17 mouse cellular contexts compared by ENCODE assay signal in the genomic region with DNA sequence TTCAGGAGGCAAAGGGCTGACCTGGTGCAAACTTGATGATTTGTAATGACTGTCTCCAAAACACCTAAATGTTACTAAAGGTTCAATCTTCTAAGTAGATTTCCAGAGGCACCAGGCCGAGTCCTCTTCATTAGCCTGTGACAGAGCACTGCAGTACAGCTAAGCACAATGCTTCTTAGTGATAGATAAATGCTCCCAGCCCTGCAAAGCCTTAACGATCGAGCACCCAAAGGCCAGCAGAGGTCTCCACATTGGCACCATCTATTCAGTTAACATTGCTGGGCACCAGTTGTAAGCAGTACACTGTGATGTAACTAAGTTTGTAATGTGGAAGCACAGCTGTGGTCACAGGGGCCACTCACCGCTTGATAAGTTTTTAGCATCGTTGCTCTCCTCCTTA. TPM values are rescaled to one million over a fixed set of nuclear protein-coding genes. Genes with fewer than 3 reads are reported as not detected.
DNase-seq lines count a peak whose midpoint lies in the region; ATAC-seq and TF ChIP-seq lines count a peak whose summit lies in the region.
"Had no signal": no experiment of that assay in that cellular context is flagged by ENCODE, and none has a peak within 500 bp of the region (broad histone marks: within the 10 kb centered on the region; RNA-seq: fewer than 3 reads in every experiment).

No protein-coding gene starts in this region.

- no peak for TF ChIP-seq CTCF in small intestine, adult 2 months (IDR thresholded peaks at IDR 0.05; ENCODE audit: extremely low read depth, insufficient read length, insufficient replicate concordance, low read depth, low read length)

- no peak for ATAC-seq in kidney, embryonic 15.5 days (replicated peaks; ENCODE audit: low FRiP score)
- ATAC-seq in kidney, embryonic 14.5 days (ENCODE audit: low FRiP score, low TSS enrichment), result no peak
- no peak for ATAC-seq in midbrain, embryonic 11.5 days (ENCODE audit: low FRiP score)
- ATAC-seq: forebrain, embryonic 14.5 days had no signal

- H3K36me3 ChIP-seq in kidney, embryonic 15.5 days, result peaks cover 16% of the 10 kb centered on the region
- H3K36me3 ChIP-seq in kidney, embryonic 14.5 days (ENCODE audit: control insufficient read depth, insufficient read depth, low read length), result no peaks in the 10 kb centered on the region; the same call in 1 of the 2 replicates
- no peaks in the 10 kb centered on the region for H3K36me3 ChIP-seq in midbrain, embryonic 11.5 days (ENCODE audit: control insufficient read depth, insufficient read depth, low read length)
- H3K36me3 ChIP-seq in midbrain, embryonic 10.5 days, result peaks cover 11% of the 10 kb centered on the region
- H3K36me3 ChIP-seq in small intestine, adult 2 months (ENCODE audit: control insufficient read depth, insufficient read depth, low read length), result peaks cover 4% of the 10 kb centered on the region
- H3K36me3 ChIP-seq: liver, embryonic 15.5 days had no signal

- H3K27me3 ChIP-seq in kidney, embryonic 15.5 days, result no peaks in the 10 kb centered on the region
- H3K27me3 ChIP-seq in kidney, embryonic 14.5 days (ENCODE audit: control insufficient read depth, insufficient read depth, low read length), result no peaks in the 10 kb centered on the region
- H3K27me3 ChIP-seq in midbrain, embryonic 11.5 days (ENCODE audit: control insufficient read depth, insufficient read depth, low read length), result no peaks in the 10 kb centered on the region
- H3K27me3 ChIP-seq in midbrain, embryonic 10.5 days (ENCODE audit: low read depth, poor library complexity, severe bottlenecking), result no peaks in the 10 kb centered on the region
- no peaks in the 10 kb centered on the region for H3K27me3 ChIP-seq in small intestine, adult 2 months (ENCODE audit: control insufficient read depth, insufficient read depth, low read length)
- H3K27me3 ChIP-seq: liver, embryonic 15.5 days; neural tube, embryonic 15.5 days had no signal

- no peak overlapping the region for H3K4me2 ChIP-seq in kidney, embryonic 15.5 days
- no peak overlapping the region for H3K4me2 ChIP-seq in kidney, embryonic 14.5 days (replicated peaks; ENCODE audit: low read depth, low read length)
- no peak overlapping the region for H3K4me2 ChIP-seq in midbrain, embryonic 11.5 days
- H3K4me2 ChIP-seq: liver, embryonic 15.5 days; neural tube, embryonic 15.5 days had no signal

- H3K27ac ChIP-seq in kidney, embryonic 15.5 days, result peak overlapping the region; percentile 64
- no peak overlapping the region for H3K27ac ChIP-seq in kidney, embryonic 14.5 days (ENCODE audit: low read depth, low read length)
- no peak overlapping the region for H3K27ac ChIP-seq in midbrain, embryonic 11.5 days (ENCODE audit: low read depth, low read length)
- H3K27ac ChIP-seq in midbrain, embryonic 10.5 days (replicated peaks), result no peak overlapping the region
- H3K27ac ChIP-seq in small intestine, adult 2 months (ENCODE audit: insufficient read depth, low read depth, low read length), result peak overlapping the region; percentile 14; the same call in 1 of the 2 replicates
- H3K27ac ChIP-seq: limb, embryonic 10.5 days; liver, embryonic 15.5 days; neural tube, embryonic 15.5 days had no signal

- no peak overlapping the region for H3K4me3 ChIP-seq in kidney, embryonic 15.5 days (replicated peaks)
- no peak overlapping the region for H3K4me3 ChIP-seq in kidney, embryonic 14.5 days (ENCODE audit: low read length)
- no peak overlapping the region for H3K4me3 ChIP-seq in midbrain, embryonic 11.5 days (ENCODE audit: low read depth, low read length)
- no peak overlapping the region for H3K4me3 ChIP-seq in midbrain, embryonic 10.5 days
- no peak overlapping the region for H3K4me3 ChIP-seq in small intestine, adult 2 months (ENCODE audit: low read depth, low read length)
- H3K4me3 ChIP-seq: limb, embryonic 10.5 days; liver, embryonic 15.5 days; neural tube, embryonic 15.5 days had no signal

- DNase-seq in heart, adult 11 months, result peak; percentile 88
- DNase-seq in heart, postnatal 10 days, result no peak
- DNase-seq in midbrain, embryonic 11.5 days (ENCODE audit: low spot score, missing footprints), result peak; percentile 54
- no peak for DNase-seq in midbrain, embryonic 10.5 days (ENCODE audit: low spot score)
- no peak for DNase-seq in urinary bladder, postnatal 25 days (ENCODE audit: low spot score)
- DNase-seq: cerebellum, adult 11 months; retina, postnatal 1 day had no signal

- no peaks in the 10 kb centered on the region; the same call in 1 of the 2 replicates for H3K9me3 ChIP-seq in kidney, embryonic 15.5 days (replicated peaks)
- H3K9me3 ChIP-seq in kidney, embryonic 14.5 days (ENCODE audit: control insufficient read depth, low read length), result no peaks in the 10 kb centered on the region; the same call in 1 of the 2 replicates
- H3K9me3 ChIP-seq in midbrain, embryonic 11.5 days (ENCODE audit: control insufficient read depth, low read length), result no peaks in the 10 kb centered on the region
- no peaks in the 10 kb centered on the region for H3K9me3 ChIP-seq in midbrain, embryonic 10.5 days (replicated peaks)
- H3K9me3 ChIP-seq: limb, embryonic 10.5 days; liver, embryonic 15.5 days; neural tube, embryonic 15.5 days had no signal

- 77% methylated on average over 5 of the region's 5 CpGs for WGBS in kidney, embryonic 15.5 days
- WGBS in kidney, embryonic 14.5 days, result 73% methylated on average over 5 of the region's 5 CpGs
- 88% methylated on average over 5 of the region's 5 CpGs for WGBS in midbrain, embryonic 11.5 days
- WGBS in midbrain, embryonic 10.5 days, result 85% methylated on average over 5 of the region's 5 CpGs
- WGBS in small intestine, adult 2 months, result 55% methylated on average over 5 of the region's 5 CpGs

- TF ChIP-seq POLR2A in small intestine, adult 2 months (IDR thresholded peaks at IDR 0.05; ENCODE audit: low read depth, low read length), result no peak

- H3K4me1 ChIP-seq in kidney, embryonic 15.5 days, result peaks cover 23% of the 10 kb centered on the region
- H3K4me1 ChIP-seq in kidney, embryonic 14.5 days (ENCODE audit: control insufficient read depth, insufficient read depth, low read length), result peaks cover 13% of the 10 kb centered on the region; the same call in 1 of the 2 replicates
- H3K4me1 ChIP-seq in midbrain, embryonic 11.5 days (ENCODE audit: control insufficient read depth, insufficient read depth, low read length), result no peaks in the 10 kb centered on the region
- peaks cover 10% of the 10 kb centered on the region for H3K4me1 ChIP-seq in midbrain, embryonic 10.5 days
- peaks cover 4% of the 10 kb centered on the region; the same call in 1 of the 2 replicates for H3K4me1 ChIP-seq in small intestine, adult 2 months (ENCODE audit: control insufficient read depth, insufficient read depth, insufficient read length, low read length)
- H3K4me1 ChIP-seq: liver, embryonic 15.5 days; neural tube, embryonic 15.5 days had no signal

- no peak overlapping the region for H3K9ac ChIP-seq in kidney, embryonic 15.5 days
- no peak overlapping the region for H3K9ac ChIP-seq in kidney, embryonic 14.5 days (ENCODE audit: low read depth, low read length)
- no peak overlapping the region for H3K9ac ChIP-seq in midbrain, embryonic 11.5 days (ENCODE audit: low read length)
- H3K9ac ChIP-seq: liver, embryonic 15.5 days; neural tube, embryonic 15.5 days had no signal

- intact Hi-C loops in heart, postnatal 10 days (cut with DNase I), result no loop called here

RNA-seq across cellular contexts. Expression of gene Eif4e3, which starts 22.2 kb away (rescaled TPM):
- total RNA-seq in heart, postnatal 10 days (2021), result 10 to 100 TPM; 25.7 to 28.6 TPM
- polyA plus RNA-seq in kidney, embryonic 15.5 days (2015; fragmentation: Nextera tagmentation; extraction: Ambion mirVana), result 17.6 and 17.8 TPM in 2 replicates
- polyA plus RNA-seq in kidney, embryonic 14.5 days (2014; fragmentation: Nextera tagmentation; extraction: Ambion mirVana), result 19.5 TPM in 2 replicates
- 16.2 and 17.5 TPM in 2 replicates for polyA plus RNA-seq in midbrain, embryonic 11.5 days (2014; fragmentation: Nextera tagmentation; extraction: Ambion mirVana)
- polyA plus RNA-seq in midbrain, embryonic 10.5 days (2016; fragmentation: Nextera tagmentation; extraction: Ambion mirVana), result 10.8 and 13.1 TPM in 2 replicates
- polyA plus RNA-seq in small intestine, adult 2 months (2012; rRNA removed), result 2.1 and 2.6 TPM in 2 replicates

RNA-seq across cellular contexts. Expression of gene Gm20696, which starts 22.2 kb away (rescaled TPM):
- total RNA-seq in heart, postnatal 10 days (2021), result 1 to 10 TPM; 2.4 to 2.5 TPM
- polyA plus RNA-seq in kidney, embryonic 15.5 days (2015; fragmentation: Nextera tagmentation; extraction: Ambion mirVana), result 3.8 and 4.0 TPM in 2 replicates
- polyA plus RNA-seq in kidney, embryonic 14.5 days (2014; fragmentation: Nextera tagmentation; extraction: Ambion mirVana), result 4.9 and 7.5 TPM in 2 replicates
- polyA plus RNA-seq in midbrain, embryonic 11.5 days (2014; fragmentation: Nextera tagmentation; extraction: Ambion mirVana), result 2.5 and 3.4 TPM in 2 replicates
- polyA plus RNA-seq in midbrain, embryonic 10.5 days (2016; fragmentation: Nextera tagmentation; extraction: Ambion mirVana), result 3.2 and 3.4 TPM in 2 replicates
- 0.18 and 0.57 TPM in 2 replicates for polyA plus RNA-seq in small intestine, adult 2 months (2012; rRNA removed)

RNA-seq across cellular contexts. Expression of gene Gpr27, which starts 48.1 kb away (rescaled TPM):
- total RNA-seq in heart, postnatal 10 days (2021), result 1 to 10 TPM; 3.1 to 4.7 TPM
- polyA plus RNA-seq in kidney, embryonic 15.5 days (2015; fragmentation: Nextera tagmentation; extraction: Ambion mirVana), result 3.7 TPM in 2 replicates
- polyA plus RNA-seq in kidney, embryonic 14.5 days (2014; fragmentation: Nextera tagmentation; extraction: Ambion mirVana), result 3.4 and 5.0 TPM in 2 replicates
- 3.0 and 3.8 TPM in 2 replicates for polyA plus RNA-seq in midbrain, embryonic 11.5 days (2014; fragmentation: Nextera tagmentation; extraction: Ambion mirVana)
- 1.1 and 1.3 TPM in 2 replicates for polyA plus RNA-seq in midbrain, embryonic 10.5 days (2016; fragmentation: Nextera tagmentation; extraction: Ambion mirVana)
- polyA plus RNA-seq in small intestine, adult 2 months (2012; rRNA removed), result 2.9 and 3.1 TPM in 2 replicates
- total RNA-seq: megakaryocyte-erythroid progenitor cell, adult 5-6 weeks; monocyte, adult 5-6 weeks had no signal
- polyA plus RNA-seq: inflammation-experienced regulatory T-cells, adult 6 months had no signal

Comparison
In these comparisons a context has a peak if more than half of its experiments do, and no peak if none do; other contexts are left out.
1. DNase-seq: peak in heart, adult 11 months (single experiment) and midbrain, embryonic 11.5 days (single experiment); none in heart, postnatal 10 days (0 of 2), midbrain, embryonic 10.5 days (single experiment) and urinary bladder, postnatal 25 days (single experiment).
2. H3K27ac ChIP-seq: peak in kidney, embryonic 15.5 days (single experiment) and small intestine, adult 2 months (single experiment); none in kidney, embryonic 14.5 days (single experiment), midbrain, embryonic 11.5 days (single experiment) and midbrain, embryonic 10.5 days (single experiment).